Mouse (Mus musculus): Measurements from ENCODE around the gene Rbp3.

GRCm38 (mm10) chr14:33931853-33932252 is 21.9 kb upstream of the Rbp3 start:
- TF ChIP-seq CTCF (IDR thresholded peaks at IDR 0.05; ENCODE audit: low read depth, low read length) (no peak), GATA2 (IDR thresholded peaks at IDR 0.05; ENCODE audit: borderline replicate concordance, low read depth, low read length) (no peak), GATA1 (IDR thresholded peaks at IDR 0.05; ENCODE audit: borderline replicate concordance, low read length) (no peak)
